Mouse (Mus musculus): ENCODE data around the gene Tbxas1. TPM values are rescaled to one million over a fixed set of nuclear protein-coding genes. Genes with fewer than 3 reads are reported as not detected.

Gene Tbxas1
- polyA plus RNA-seq, 1 experiment from 2014 or later, result 3.4 TPM

GRCm38 (mm10) chr6:38926963-38927361, 51.8 kb downstream of the Tbxas1 start:
- 44% methylated on average over 13 of the region's 13 CpGs for WGBS
- Histone ChIP-seq H3K4me3 (no peak overlapping the region), H3K9me3 (no peaks in the 10 kb centered on the region), H3K36me3 (no peaks in the 10 kb centered on the region), H3K4me2 (no peak overlapping the region), H3K9ac (no peak overlapping the region), H3K4me1 (0 out of 2 replicates have a peak, but pooled peaks cover 2% of the 10 kb centered on the region), H3K27me3 (no peaks in the 10 kb centered on the region), H3K27ac (no peak overlapping the region)
- ATAC-seq (ENCODE audit: borderline replicate concordance, extremely low read depth, low FRiP score, low TSS enrichment), result no peak

GRCm38 (mm10) chr6:38928489-38928888, 53.3 kb downstream of the Tbxas1 start:
- Histone ChIP-seq H3K4me3 (no peak overlapping the region), H3K4me1 (no peaks in the 10 kb centered on the region), H3K27ac (no peak overlapping the region), H3K27me3 (no peaks in the 10 kb centered on the region), H3K9ac (no peak overlapping the region), H3K9me3 (no peaks in the 10 kb centered on the region), H3K4me2 (no peak overlapping the region), H3K36me3 (no peaks in the 10 kb centered on the region)
- WGBS, result 62% methylated on average over 3 of the region's 3 CpGs
- ATAC-seq (ENCODE audit: borderline replicate concordance, extremely low read depth, low FRiP score, low TSS enrichment), result no peak

- H3K9me3 ChIP-seq, result no peaks in the 10 kb centered on the region
- ATAC-seq (ENCODE audit: borderline replicate concordance, extremely low read depth, low FRiP score, low TSS enrichment), result no peak
- H3K4me3 ChIP-seq, result no peak overlapping the region
Observed at GRCm38 (mm10) chr6:38936009-38936408, 60.8 kb downstream of the Tbxas1 start.

GRCm38 (mm10) chr6:38938421-38938820, 63.2 kb downstream of the Tbxas1 start:
- Histone ChIP-seq H3K4me2 (no peak overlapping the region), H3K36me3 (no peaks in the 10 kb centered on the region), H3K9me3 (no peaks in the 10 kb centered on the region), H3K9ac (no peak overlapping the region), H3K4me1 (no peaks in the 10 kb centered on the region), H3K4me3 (no peak overlapping the region), H3K27me3 (no peaks in the 10 kb centered on the region), H3K27ac (no peak overlapping the region)
- 40% methylated on average over 6 of the region's 6 CpGs for WGBS
- no peak for ATAC-seq (ENCODE audit: borderline replicate concordance, extremely low read depth, low FRiP score, low TSS enrichment)

More at GRCm38 (mm10) chr6:38936009-38936408, 60.8 kb downstream of the Tbxas1 start:
- 49% methylated on average over 2 of the region's 2 CpGs for WGBS
- Histone ChIP-seq H3K4me2 (no peak overlapping the region), H3K9ac (no peak overlapping the region), H3K27ac (no peak overlapping the region), H3K27me3 (no peaks in the 10 kb centered on the region), H3K4me1 (no peaks in the 10 kb centered on the region), H3K36me3 (no peaks in the 10 kb centered on the region)

GRCm38 (mm10) chr6:38939096-38939495, 63.9 kb downstream of the Tbxas1 start:
- Histone ChIP-seq H3K9me3 (no peaks in the 10 kb centered on the region), H3K27ac (no peak overlapping the region), H3K4me3 (no peak overlapping the region), H3K27me3 (no peaks in the 10 kb centered on the region), H3K36me3 (no peaks in the 10 kb centered on the region), H3K4me1 (no peaks in the 10 kb centered on the region), H3K4me2 (no peak overlapping the region), H3K9ac (no peak overlapping the region)
- WGBS, result 68% methylated on average over 4 of the region's 4 CpGs
- no peak for ATAC-seq (ENCODE audit: borderline replicate concordance, extremely low read depth, low FRiP score, low TSS enrichment)

GRCm38 (mm10) chr6:38941016-38941415, 65.8 kb downstream of the Tbxas1 start:
- Histone ChIP-seq H3K27ac (no peak overlapping the region), H3K4me3 (no peak overlapping the region), H3K4me1 (no peaks in the 10 kb centered on the region), H3K27me3 (no peaks in the 10 kb centered on the region), H3K9ac (no peak overlapping the region), H3K36me3 (no peaks in the 10 kb centered on the region), H3K4me2 (no peak overlapping the region), H3K9me3 (no peaks in the 10 kb centered on the region)
- WGBS, result 82% methylated on average over 1 of the region's 1 CpGs
- ATAC-seq (ENCODE audit: borderline replicate concordance, extremely low read depth, low FRiP score, low TSS enrichment), result no peak

GRCm38 (mm10) chr6:38942771-38943170, 67.6 kb downstream of the Tbxas1 start:
- no peak for ATAC-seq (ENCODE audit: borderline replicate concordance, extremely low read depth, low FRiP score, low TSS enrichment)
- WGBS, result 79% methylated on average over 3 of the region's 3 CpGs

GRCm38 (mm10) chr6:38944392-38944791, 69.2 kb downstream of the Tbxas1 start:
- Histone ChIP-seq H3K4me2 (no peak overlapping the region), H3K27ac (no peak overlapping the region), H3K4me3 (no peak overlapping the region), H3K27me3 (no peaks in the 10 kb centered on the region), H3K36me3 (no peaks in the 10 kb centered on the region), H3K9ac (no peak overlapping the region), H3K9me3 (no peaks in the 10 kb centered on the region), H3K4me1 (peaks cover 1% of the 10 kb centered on the region; the same call in 1 of the 2 replicates)
- 82% methylated on average over 8 of the region's 8 CpGs for WGBS
- no peak for ATAC-seq (ENCODE audit: borderline replicate concordance, extremely low read depth, low FRiP score, low TSS enrichment)

More at GRCm38 (mm10) chr6:38942771-38943170, 67.6 kb downstream of the Tbxas1 start:
- Histone ChIP-seq H3K27ac (no peak overlapping the region), H3K36me3 (no peaks in the 10 kb centered on the region), H3K4me3 (no peak overlapping the region), H3K4me1 (no peaks in the 10 kb centered on the region), H3K9ac (no peak overlapping the region), H3K27me3 (no peaks in the 10 kb centered on the region), H3K4me2 (no peak overlapping the region), H3K9me3 (no peaks in the 10 kb centered on the region)

- no peak for ATAC-seq (ENCODE audit: borderline replicate concordance, extremely low read depth, low FRiP score, low TSS enrichment)
- no peaks in the 10 kb centered on the region for H3K9me3 ChIP-seq
- peaks cover 5% of the 10 kb centered on the region for H3K4me1 ChIP-seq
- no peak overlapping the region for H3K27ac ChIP-seq
- no peak overlapping the region for H3K9ac ChIP-seq
- H3K4me3 ChIP-seq, result no peak overlapping the region
- H3K27me3 ChIP-seq, result no peaks in the 10 kb centered on the region
- no peak overlapping the region for H3K4me2 ChIP-seq
- H3K36me3 ChIP-seq, result no peaks in the 10 kb centered on the region
- WGBS, result 80% methylated on average over 7 of the region's 7 CpGs
Observed at GRCm38 (mm10) chr6:38944826-38945225, 69.6 kb downstream of the Tbxas1 start.

- H3K36me3 ChIP-seq, result no peaks in the 10 kb centered on the region
- 85% methylated on average over 3 of the region's 3 CpGs for WGBS
- H3K4me2 ChIP-seq, result no peak overlapping the region
- H3K27me3 ChIP-seq, result no peaks in the 10 kb centered on the region
- H3K4me1 ChIP-seq, result peaks cover 13% of the 10 kb centered on the region
- no peak overlapping the region for H3K4me3 ChIP-seq
- no peak overlapping the region for H3K27ac ChIP-seq
- H3K9me3 ChIP-seq, result no peaks in the 10 kb centered on the region
- no peak for ATAC-seq (ENCODE audit: borderline replicate concordance, extremely low read depth, low FRiP score, low TSS enrichment)
- H3K9ac ChIP-seq, result no peak overlapping the region
Observed at GRCm38 (mm10) chr6:38945681-38946080, 70.5 kb downstream of the Tbxas1 start.

GRCm38 (mm10) chr6:38947282-38947681, 72.1 kb downstream of the Tbxas1 start:
- Histone ChIP-seq H3K27ac (no peak overlapping the region), H3K36me3 (no peaks in the 10 kb centered on the region), H3K9ac (no peak overlapping the region), H3K27me3 (no peaks in the 10 kb centered on the region), H3K4me2 (no peak overlapping the region), H3K4me3 (no peak overlapping the region), H3K4me1 (peaks cover 21% of the 10 kb centered on the region), H3K9me3 (no peaks in the 10 kb centered on the region)
- no peak for ATAC-seq (ENCODE audit: borderline replicate concordance, extremely low read depth, low FRiP score, low TSS enrichment)
- 76% methylated on average over 4 of the region's 4 CpGs for WGBS

GRCm38 (mm10) chr6:38949683-38950161, 74.5 kb downstream of the Tbxas1 start:
- H3K9ac ChIP-seq, result no peak overlapping the region
- H3K36me3 ChIP-seq, result no peaks in the 10 kb centered on the region
- ATAC-seq (ENCODE audit: borderline replicate concordance, extremely low read depth, low FRiP score, low TSS enrichment), result peak; percentile 55; the same call in 1 of the 2 replicates
- H3K4me1 ChIP-seq, result peaks cover 21% of the 10 kb centered on the region
- no peak overlapping the region for H3K4me3 ChIP-seq
- H3K27me3 ChIP-seq, result no peaks in the 10 kb centered on the region
- peak overlapping the region; percentile 69 for H3K27ac ChIP-seq
- no peaks in the 10 kb centered on the region for H3K9me3 ChIP-seq
- WGBS, result 37% methylated on average over 5 of the region's 5 CpGs
- H3K4me2 ChIP-seq, result 0 out of 2 replicates have a peak overlapping the region, but pooled peaks have one; percentile 6

- Histone ChIP-seq H3K36me3 (no peaks in the 10 kb centered on the region), H3K4me2 (no peak overlapping the region), H3K27ac (peak overlapping the region; percentile 69), H3K9ac (no peak overlapping the region), H3K27me3 (no peaks in the 10 kb centered on the region), H3K4me1 (peaks cover 21% of the 10 kb centered on the region), H3K9me3 (no peaks in the 10 kb centered on the region), H3K4me3 (no peak overlapping the region)
- ATAC-seq (ENCODE audit: borderline replicate concordance, extremely low read depth, low FRiP score, low TSS enrichment), result peak; percentile 66; the same call in 1 of the 2 replicates
- WGBS, result 17% methylated on average over 4 of the region's 4 CpGs
Observed at GRCm38 (mm10) chr6:38950341-38950740, 75.1 kb downstream of the Tbxas1 start.
